Mouse (Mus musculus) bone marrow, adult 2 months (tissue): ENCODE results near the gene Plcg2.

Experiments
- CTCF ChIP-seq: fragments of 200-500 bp; IDR thresholded peaks from 2 replicates; pipeline ENCODE4 v1.5.1; 2011; ENCODE audit warnings: low read length, control low read depth; ENCODE audit not compliant: control insufficient read depth, insufficient read depth
- POLR2A ChIP-seq: fragments of 200-500 bp; IDR thresholded peaks from 2 replicates; pipeline ENCODE4 v1.6.1; 2011; ENCODE audit warnings: low read depth, mild to moderate bottlenecking, control low read depth, low read length, borderline replicate concordance; ENCODE audit not compliant: control insufficient read depth

- no peak for TF ChIP-seq POLR2A
- no peak for TF ChIP-seq CTCF
These were observed 18.1 kb upstream of the Plcg2 start for GRCm38 (mm10) chr8:117479996-117480395.
